Mouse (Mus musculus): Measurements from ENCODE around the gene Ccnl1. TPM values are rescaled to one million over a fixed set of nuclear protein-coding genes. Genes with fewer than 3 reads are reported as not detected.

The Ccnl1 gene
- polyA plus RNA-seq, 1 experiment from 2014 or later: 49.9 TPM

GRCm38 (mm10) chr3:65897233-65897993 lies 60.6 kb downstream of the Ccnl1 start:
- Histone ChIP-seq H3K4me2 (peak overlapping the region; percentile 26), H3K36me3 (no peaks in the 10 kb centered on the region), H3K27me3 (no peaks in the 10 kb centered on the region), H3K9ac (no peak overlapping the region), H3K4me1 (replicated peaks) (peaks cover 28% of the 10 kb centered on the region), H3K4me3 (replicated peaks) (no peak overlapping the region), H3K27ac (no peak overlapping the region), H3K9me3 (replicated peaks) (no peaks in the 10 kb centered on the region)
- DNase-seq (peak; percentile 5), ATAC-seq (ENCODE audit: low read depth) (peak; percentile 84)
- 11% methylated on average over 3 of the region's 3 CpGs for WGBS (ENCODE audit: insufficient replicate concordance)

Measured in liver, embryonic 13.5 days (tissue).